In the genomic region with DNA sequence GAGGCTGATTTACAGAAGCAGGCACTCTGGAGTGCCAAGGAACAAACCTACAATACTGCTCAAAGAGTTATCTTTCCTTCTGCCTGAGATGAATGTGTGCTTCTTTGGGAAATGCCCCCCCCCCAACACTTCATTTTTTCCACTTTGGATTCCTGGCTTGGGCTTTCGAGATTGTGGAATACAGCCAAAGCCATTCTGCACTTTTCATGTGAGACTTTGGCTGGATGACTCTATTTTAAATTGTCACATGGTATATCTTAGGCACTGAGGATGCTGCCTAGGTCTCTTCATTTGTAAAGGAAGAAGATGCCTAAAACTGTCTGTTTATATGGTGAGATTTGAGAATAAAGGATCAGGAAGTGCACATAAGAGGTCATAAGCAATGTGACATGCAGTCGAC, we compare ENCODE assay signal across 11 mouse cellular contexts.
"Had no signal": no experiment of that assay in that cellular context is flagged by ENCODE, and none has a peak within 500 bp of the region (broad histone marks: within the 10 kb centered on the region; RNA-seq: fewer than 3 reads in every experiment).

No protein-coding gene starts in this region.

- H3K4me1 ChIP-seq: limb, embryonic 12.5 days; liver, embryonic 13.5 days; midbrain, embryonic 13.5 days had no signal

- H3K9me3 ChIP-seq: limb, embryonic 12.5 days; liver, embryonic 13.5 days; midbrain, embryonic 13.5 days had no signal

- H3K4me2 ChIP-seq: limb, embryonic 12.5 days; liver, embryonic 13.5 days; midbrain, embryonic 13.5 days had no signal

- ATAC-seq: liver, postnatal 0 days; midbrain, embryonic 13.5 days had no signal

- H3K27me3 ChIP-seq: limb, embryonic 12.5 days; liver, embryonic 13.5 days; midbrain, embryonic 13.5 days had no signal

- H3K36me3 ChIP-seq: limb, embryonic 12.5 days; liver, embryonic 13.5 days; midbrain, embryonic 13.5 days had no signal

- H3K9ac ChIP-seq: limb, embryonic 12.5 days; liver, embryonic 13.5 days; liver, postnatal 0 days; midbrain, embryonic 13.5 days had no signal

- H3K27ac ChIP-seq: limb, embryonic 12.5 days; liver, embryonic 13.5 days; midbrain, embryonic 13.5 days; stomach, postnatal 0 days had no signal

- H3K4me3 ChIP-seq: limb, embryonic 12.5 days; liver, embryonic 13.5 days; midbrain, embryonic 13.5 days had no signal

- DNase-seq: kidney, adult 8-10 months; kidney, postnatal 25 days; liver; liver, embryonic 13.5 days; liver, postnatal 0 days; right cerebral cortex, postnatal 25 days; thymus, adult 18-20 months; thymus, postnatal 14 days had no signal
